Mouse (Mus musculus) brain, embryonic 14.5 days (tissue): ENCODE results near the gene Eif4a1. TPM values are rescaled to one million over a fixed set of nuclear protein-coding genes. Genes with fewer than 3 reads are reported as not detected.

Experiments used
- DNase-seq: peaks from one replicate; pipeline ENCODE4 v3.0.0-alpha.2; 2011; ENCODE audit warnings: low read depth
- CTCF ChIP-seq: fragments of 200-500 bp; IDR thresholded peaks from 2 replicates; pipeline ENCODE4 v1.5.1; 2012; ENCODE audit warnings: inconsistent platforms, mild to moderate bottlenecking, moderate library complexity, borderline replicate concordance; ENCODE audit not compliant: insufficient read depth, insufficient read length; ENCODE audit errors: extremely low read depth
- POLR2A ChIP-seq: fragments of 200-500 bp; IDR thresholded peaks from 2 replicates; pipeline ENCODE4 v1.6.1; 2012; ENCODE audit warnings: mild to moderate bottlenecking, inconsistent platforms, borderline replicate concordance; ENCODE audit not compliant: poor library complexity, insufficient read depth, insufficient read length, severe bottlenecking; ENCODE audit errors: extremely low read depth
- polyA plus RNA-seq: library from polyadenylated mRNA; depleted of rRNA; stranded (reverse); fragments of >200 nt; gene quantifications from 2 replicates; pipeline ENCODE4 v1.2.3, GENCODE M21; 2012; rRNA removed

Gene Eif4a1
- polyA plus RNA-seq, 1 experiment, result 894 TPM

GRCm38 (mm10) chr11:69620394-69621081, 51.7 kb downstream of the Eif4a1 start:
- DNase-seq, result no peak
- TF ChIP-seq CTCF (no peak), POLR2A (no peak)

GRCm38 (mm10) chr11:69617805-69618204, 54.4 kb downstream of the Eif4a1 start, which contains the start of gene Shbg:
TSS of gene Shbg (minus strand) at chr11:69617905.
- no peak for TF ChIP-seq POLR2A
- TF ChIP-seq CTCF, result no peak

More at GRCm38 (mm10) chr11:69617805-69618204, 54.4 kb downstream of the Eif4a1 start, which contains the start of gene Shbg:
- DNase-seq, result no peak

Other genes starting within 250 kb of the Eif4a1 start
- gene Dnah2, start 123.3 kb downstream of the Eif4a1 start, polyA plus RNA-seq, result 4.7 and 5.2 TPM in 2 replicates
- gene Efnb3, start 112.2 kb downstream of the Eif4a1 start, polyA plus RNA-seq, result 187 and 206 TPM in 2 replicates
- gene Wrap53, start 92.2 kb downstream of the Eif4a1 start, polyA plus RNA-seq, result 20.9 and 27.0 TPM in 2 replicates
- gene Trp53, start 92.1 kb downstream of the Eif4a1 start, polyA plus RNA-seq, result 93.6 and 131 TPM in 2 replicates
- gene Atp1b2, start 66.5 kb downstream of the Eif4a1 start, polyA plus RNA-seq, result 44.3 and 74.7 TPM in 2 replicates
- 0.08 TPM in 1 of 2 replicates, not detected in the other for gene Shbg, start 54.5 kb downstream of the Eif4a1 start, polyA plus RNA-seq
- 13.7 and 17.8 TPM in 2 replicates for gene Sat2, start 50.4 kb downstream of the Eif4a1 start, polyA plus RNA-seq
- 129 and 151 TPM in 2 replicates for gene Fxr2, start 39.4 kb downstream of the Eif4a1 start, polyA plus RNA-seq
- 0.42 TPM in 1 of 2 replicates, not detected in the other for gene Sox15, start 17.1 kb downstream of the Eif4a1 start, polyA plus RNA-seq
- 133 and 185 TPM in 2 replicates for gene Mpdu1, start 9.8 kb downstream of the Eif4a1 start, polyA plus RNA-seq
- 7.8 and 10.8 TPM in 2 replicates for gene Cd68, start 6.3 kb downstream of the Eif4a1 start, polyA plus RNA-seq
- 139 and 167 TPM in 2 replicates for gene Senp3, start 9.7 kb upstream of the Eif4a1 start, polyA plus RNA-seq
- 0.55 and 0.71 TPM in 2 replicates for gene Tnfsf13, start 13.4 kb upstream of the Eif4a1 start, polyA plus RNA-seq
- 5.3 and 6.0 TPM in 2 replicates for gene Tnfsf12, start 23.4 kb upstream of the Eif4a1 start, polyA plus RNA-seq
- gene Tnfsfm13, start 23.7 kb upstream of the Eif4a1 start, polyA plus RNA-seq, result 0.77 and 1.2 TPM in 2 replicates
- 35.8 and 71.0 TPM in 2 replicates for gene Polr2a, start 86.2 kb upstream of the Eif4a1 start, polyA plus RNA-seq
- 0.68 and 1.1 TPM in 2 replicates for gene Slc35g3, start 89.5 kb upstream of the Eif4a1 start, polyA plus RNA-seq
- gene Zbtb4, start 93.5 kb upstream of the Eif4a1 start, polyA plus RNA-seq, result 10.0 and 12.1 TPM in 2 replicates
- gene Chrnb1, start 123.5 kb upstream of the Eif4a1 start, polyA plus RNA-seq, result 3.0 and 4.2 TPM in 2 replicates
- 20.4 and 20.9 TPM in 2 replicates for gene Fgf11, start 129.4 kb upstream of the Eif4a1 start, polyA plus RNA-seq
- gene Tmem102, start 133.2 kb upstream of the Eif4a1 start, polyA plus RNA-seq, result 0.30 and 0.36 TPM in 2 replicates
- not detected in 2 replicates for gene Gm39566, start 142.9 kb upstream of the Eif4a1 start, polyA plus RNA-seq
- gene Spem2, start 146.0 kb upstream of the Eif4a1 start, polyA plus RNA-seq, result not detected in 2 replicates
- gene Spem1, start 149.8 kb upstream of the Eif4a1 start, polyA plus RNA-seq, result 1.3 and 1.4 TPM in 2 replicates
- gene Nlgn2, start 165.4 kb upstream of the Eif4a1 start, polyA plus RNA-seq, result 123 and 183 TPM in 2 replicates
- 167 and 271 TPM in 2 replicates for gene Tmem256, start 166.1 kb upstream of the Eif4a1 start, polyA plus RNA-seq
- 86.3 and 105 TPM in 2 replicates for gene Plscr3, start 174.0 kb upstream of the Eif4a1 start, polyA plus RNA-seq
- gene Tnk1, start 186.3 kb upstream of the Eif4a1 start, polyA plus RNA-seq, result 0.18 and 0.29 TPM in 2 replicates
- not detected in 2 replicates for gene Tmem95, start 205.6 kb upstream of the Eif4a1 start, polyA plus RNA-seq
- gene Kctd11, start 209.0 kb upstream of the Eif4a1 start, polyA plus RNA-seq, result 1.6 and 1.9 TPM in 2 replicates
- 0.59 and 0.82 TPM in 2 replicates for gene Acap1, start 223.1 kb upstream of the Eif4a1 start, polyA plus RNA-seq
- 8.5 and 9.5 TPM in 2 replicates for gene 2810408A11Rik, start 228.6 kb upstream of the Eif4a1 start, polyA plus RNA-seq
- 118 and 129 TPM in 2 replicates for gene Neurl4, start 228.6 kb upstream of the Eif4a1 start, polyA plus RNA-seq
- gene Gps2, start 241.5 kb upstream of the Eif4a1 start, polyA plus RNA-seq, result 80.8 and 109 TPM in 2 replicates
- 727 and 821 TPM in 2 replicates for gene Eif5a, start 249.5 kb upstream of the Eif4a1 start, polyA plus RNA-seq